Mouse (Mus musculus): ENCODE measurements around the gene Zfp386. TPM values are rescaled to one million over a fixed set of nuclear protein-coding genes. Genes with fewer than 3 reads are reported as not detected.
A peak's percentile ranks its signal among the peaks of the same experiment; 100 is the strongest.
"Not testable (repeated sequence)": the region's sequence is repeated elsewhere in the genome, so short reads cannot be mapped to it uniquely, and the experiment has no call there.

Zfp386 gene
- polyA plus RNA-seq (2015; fragmentation: Nextera tagmentation; extraction: Ambion mirVana), result 55.0 and 57.7 TPM in 2 replicates

- H3K27me3 ChIP-seq (ENCODE audit: control insufficient read depth, insufficient read depth, low read depth, low read length), result no peaks in the 10 kb centered on the region
- H3K36me3 ChIP-seq (ENCODE audit: control insufficient read depth, insufficient read depth, low read length), result peaks cover 8% of the 10 kb centered on the region; the same call in 1 of the 2 replicates
- peak within 1 kb of the TSS; percentile 91 for H3K4me3 ChIP-seq (ENCODE audit: low read depth, low read length)
- peak within 1 kb of the TSS; percentile 91 for H3K4me2 ChIP-seq (ENCODE audit: low read length)
- peak within 1 kb of the TSS; percentile 92 for H3K27ac ChIP-seq (ENCODE audit: low read length)
- H3K9ac ChIP-seq (ENCODE audit: low read depth, low read length), result peak within 1 kb of the TSS; percentile 82
- ATAC-seq, result peak; percentile 99
- H3K9me3 ChIP-seq (replicated peaks; ENCODE audit: control insufficient read depth, low read length, poor library complexity, severe bottlenecking), result no peaks in the 10 kb centered on the region
- peaks cover 14% of the 10 kb centered on the region for H3K4me1 ChIP-seq (ENCODE audit: control insufficient read depth, insufficient read depth, low read length)
- under 1% methylated on average over 55 of the region's 55 CpGs for WGBS
These were observed at the start of gene Zfp386 for GRCm38 (mm10) chr12:116047440-116048377. Gene Zfp386, plus strand, starts transcription at chr12:116047724.

- H3K27ac ChIP-seq (ENCODE audit: low read length); H3K9ac ChIP-seq (ENCODE audit: low read depth, low read length); H3K4me2 ChIP-seq (ENCODE audit: low read length); H3K9me3 ChIP-seq (replicated peaks; ENCODE audit: control insufficient read depth, low read length, poor library complexity, severe bottlenecking); H3K4me3 ChIP-seq (ENCODE audit: low read depth, low read length); H3K4me1 ChIP-seq (ENCODE audit: control insufficient read depth, insufficient read depth, low read length); H3K36me3 ChIP-seq (ENCODE audit: control insufficient read depth, insufficient read depth, low read length); ATAC-seq; H3K27me3 ChIP-seq (ENCODE audit: control insufficient read depth, insufficient read depth, low read depth, low read length): not testable (repeated sequence)
- WGBS, result 82% methylated on average over 3 of the region's 3 CpGs
These were observed 47.7 kb upstream of the Zfp386 start for GRCm38 (mm10) chr12:115999784-116000183.

GRCm38 (mm10) chr12:116002946-116003345 is 44.6 kb upstream of the Zfp386 start:
- ATAC-seq; H3K4me1 ChIP-seq (ENCODE audit: control insufficient read depth, insufficient read depth, low read length); H3K27ac ChIP-seq (ENCODE audit: low read length); H3K27me3 ChIP-seq (ENCODE audit: control insufficient read depth, insufficient read depth, low read depth, low read length); H3K36me3 ChIP-seq (ENCODE audit: control insufficient read depth, insufficient read depth, low read length); H3K4me3 ChIP-seq (ENCODE audit: low read depth, low read length); H3K9me3 ChIP-seq (replicated peaks; ENCODE audit: control insufficient read depth, low read length, poor library complexity, severe bottlenecking); H3K9ac ChIP-seq (ENCODE audit: low read depth, low read length); H3K4me2 ChIP-seq (ENCODE audit: low read length): not testable (repeated sequence)
- WGBS, result 92% methylated on average over 1 of the region's 1 CpGs

- WGBS, result 88% methylated on average over 2 of the region's 2 CpGs
- Histone ChIP-seq H3K27ac (ENCODE audit: low read length) (no peak overlapping the region), H3K9me3 (replicated peaks; ENCODE audit: control insufficient read depth, low read length, poor library complexity, severe bottlenecking) (no peaks in the 10 kb centered on the region), H3K4me1 (ENCODE audit: control insufficient read depth, insufficient read depth, low read length) (no peaks in the 10 kb centered on the region), H3K4me3 (ENCODE audit: low read depth, low read length) (no peak overlapping the region), H3K4me2 (ENCODE audit: low read length) (no peak overlapping the region), H3K27me3 (ENCODE audit: control insufficient read depth, insufficient read depth, low read depth, low read length) (no peaks in the 10 kb centered on the region), H3K9ac (ENCODE audit: low read depth, low read length) (no peak overlapping the region), H3K36me3 (ENCODE audit: control insufficient read depth, insufficient read depth, low read length) (no peaks in the 10 kb centered on the region)
- ATAC-seq, result no peak
These were observed 36.7 kb upstream of the Zfp386 start for GRCm38 (mm10) chr12:116010812-116011211.

- Histone ChIP-seq H3K4me1 (ENCODE audit: control insufficient read depth, insufficient read depth, low read length) (no peaks in the 10 kb centered on the region), H3K9me3 (replicated peaks; ENCODE audit: control insufficient read depth, low read length, poor library complexity, severe bottlenecking) (no peaks in the 10 kb centered on the region), H3K9ac (ENCODE audit: low read depth, low read length) (no peak overlapping the region), H3K4me3 (ENCODE audit: low read depth, low read length) (no peak overlapping the region), H3K27ac (ENCODE audit: low read length) (no peak overlapping the region), H3K27me3 (ENCODE audit: control insufficient read depth, insufficient read depth, low read depth, low read length) (no peaks in the 10 kb centered on the region), H3K36me3 (ENCODE audit: control insufficient read depth, insufficient read depth, low read length) (no peaks in the 10 kb centered on the region), H3K4me2 (ENCODE audit: low read length) (no peak overlapping the region)
- ATAC-seq, result no peak
- 58% methylated on average over 2 of the region's 2 CpGs for WGBS
These were observed 19.4 kb upstream of the Zfp386 start for GRCm38 (mm10) chr12:116028095-116028494.

- WGBS, result 76% methylated on average over 5 of the region's 5 CpGs
- Histone ChIP-seq H3K4me2 (ENCODE audit: low read length) (no peak overlapping the region), H3K9me3 (replicated peaks; ENCODE audit: control insufficient read depth, low read length, poor library complexity, severe bottlenecking) (no peaks in the 10 kb centered on the region), H3K36me3 (ENCODE audit: control insufficient read depth, insufficient read depth, low read length) (no peaks in the 10 kb centered on the region), H3K27ac (ENCODE audit: low read length) (no peak overlapping the region), H3K9ac (ENCODE audit: low read depth, low read length) (no peak overlapping the region), H3K4me3 (ENCODE audit: low read depth, low read length) (no peak overlapping the region), H3K4me1 (ENCODE audit: control insufficient read depth, insufficient read depth, low read length) (no peaks in the 10 kb centered on the region), H3K27me3 (ENCODE audit: control insufficient read depth, insufficient read depth, low read depth, low read length) (no peaks in the 10 kb centered on the region)
- ATAC-seq, result no peak
These were observed 12.2 kb upstream of the Zfp386 start for GRCm38 (mm10) chr12:116035346-116035745.

GRCm38 (mm10) chr12:116044785-116045184 is 2.7 kb upstream of the Zfp386 start:
- Histone ChIP-seq H3K9me3 (replicated peaks; ENCODE audit: control insufficient read depth, low read length, poor library complexity, severe bottlenecking) (no peaks in the 10 kb centered on the region), H3K4me2 (ENCODE audit: low read length) (no peak overlapping the region), H3K4me3 (ENCODE audit: low read depth, low read length) (no peak overlapping the region), H3K27ac (ENCODE audit: low read length) (no peak overlapping the region), H3K4me1 (ENCODE audit: control insufficient read depth, insufficient read depth, low read length) (peaks cover 14% of the 10 kb centered on the region), H3K36me3 (ENCODE audit: control insufficient read depth, insufficient read depth, low read length) (no peaks in the 10 kb centered on the region), H3K27me3 (ENCODE audit: control insufficient read depth, insufficient read depth, low read depth, low read length) (no peaks in the 10 kb centered on the region), H3K9ac (ENCODE audit: low read depth, low read length) (no peak overlapping the region)
- 90% methylated on average over 5 of the region's 5 CpGs for WGBS
- ATAC-seq, result no peak

- Histone ChIP-seq H3K27ac (ENCODE audit: low read length) (no peak overlapping the region), H3K4me3 (ENCODE audit: low read depth, low read length) (peak overlapping the region; percentile 91)
- no peak for ATAC-seq
These were observed 1.2 kb downstream of the Zfp386 start for GRCm38 (mm10) chr12:116048766-116049165.

GRCm38 (mm10) chr12:116049236-116049635 is 1.7 kb downstream of the Zfp386 start:
- 91% methylated on average over 3 of the region's 3 CpGs for WGBS
- Histone ChIP-seq H3K36me3 (ENCODE audit: control insufficient read depth, insufficient read depth, low read length) (peaks cover 8% of the 10 kb centered on the region), H3K4me3 (ENCODE audit: low read depth, low read length) (peak overlapping the region; percentile 91; the same call in 1 of the 2 replicates), H3K4me1 (ENCODE audit: control insufficient read depth, insufficient read depth, low read length) (peaks cover 14% of the 10 kb centered on the region), H3K9ac (ENCODE audit: low read depth, low read length) (no peak overlapping the region), H3K27me3 (ENCODE audit: control insufficient read depth, insufficient read depth, low read depth, low read length) (no peaks in the 10 kb centered on the region), H3K9me3 (replicated peaks; ENCODE audit: control insufficient read depth, low read length, poor library complexity, severe bottlenecking) (no peaks in the 10 kb centered on the region), H3K4me2 (ENCODE audit: low read length) (peak overlapping the region; percentile 91), H3K27ac (ENCODE audit: low read length) (no peak overlapping the region)
- ATAC-seq, result no peak

More at GRCm38 (mm10) chr12:116048766-116049165, 1.2 kb downstream of the Zfp386 start:
- H3K9me3 ChIP-seq (replicated peaks; ENCODE audit: control insufficient read depth, low read length, poor library complexity, severe bottlenecking), result no peaks in the 10 kb centered on the region
- H3K4me2 ChIP-seq (ENCODE audit: low read length), result peak overlapping the region; percentile 91
- peak overlapping the region; percentile 82 for H3K9ac ChIP-seq (ENCODE audit: low read depth, low read length)
- H3K27me3 ChIP-seq (ENCODE audit: control insufficient read depth, insufficient read depth, low read depth, low read length), result no peaks in the 10 kb centered on the region
- WGBS, result 66% methylated on average over 7 of the region's 7 CpGs
- peaks cover 14% of the 10 kb centered on the region for H3K4me1 ChIP-seq (ENCODE audit: control insufficient read depth, insufficient read depth, low read length)
- peaks cover 8% of the 10 kb centered on the region; the same call in 1 of the 2 replicates for H3K36me3 ChIP-seq (ENCODE audit: control insufficient read depth, insufficient read depth, low read length)
